Mouse (Mus musculus): ENCODE measurements around the gene Nap1l2.
"Not testable (repeated sequence)": the region's sequence is repeated elsewhere in the genome, so short reads cannot be mapped to it uniquely, and the experiment has no call there.

The Nap1l2 gene

DNA sequence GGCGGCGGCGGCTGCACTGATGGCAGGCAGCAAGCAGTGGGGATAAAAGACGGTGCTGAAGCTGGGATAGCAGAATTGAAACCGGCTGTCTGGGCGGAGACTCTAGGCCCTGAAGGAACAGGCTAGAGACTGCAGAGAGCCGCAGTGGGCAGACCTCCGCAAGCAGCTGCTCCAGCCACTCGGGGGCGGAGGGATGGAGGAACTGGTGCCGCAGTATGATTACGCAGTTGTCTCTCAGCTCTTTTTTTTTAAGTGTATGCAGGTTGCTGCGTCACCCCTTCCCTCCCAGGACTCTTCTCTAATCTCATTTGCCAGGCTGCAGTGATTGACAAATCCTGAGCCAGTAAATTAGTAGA, at the start of gene Nap1l2:
Gene Nap1l2, minus strand, starts transcription at position 210 of the 356 bp plus-strand sequence.
- DNase-seq (ENCODE audit: low spot score), result no peak

DNA sequence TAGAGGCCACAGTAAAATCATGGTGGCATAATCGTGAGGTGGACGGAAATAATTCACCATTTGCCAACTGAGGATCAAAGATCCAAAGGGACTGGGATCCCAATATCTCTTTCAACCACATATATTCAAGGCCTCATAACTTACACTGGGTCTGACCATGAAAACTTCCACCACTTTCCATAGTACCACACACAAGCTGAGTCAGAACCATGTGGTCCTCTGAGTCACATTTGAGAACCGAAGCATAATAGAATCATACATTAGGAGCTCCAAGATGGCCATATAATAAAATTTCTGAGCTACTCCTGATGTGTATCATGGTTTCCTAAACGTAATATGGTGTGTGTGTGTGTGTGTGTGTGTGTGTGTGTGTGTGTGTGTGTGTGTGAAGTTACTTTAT, 28.8 kb upstream of the Nap1l2 start:
- no peak for DNase-seq (ENCODE audit: low spot score)

DNA sequence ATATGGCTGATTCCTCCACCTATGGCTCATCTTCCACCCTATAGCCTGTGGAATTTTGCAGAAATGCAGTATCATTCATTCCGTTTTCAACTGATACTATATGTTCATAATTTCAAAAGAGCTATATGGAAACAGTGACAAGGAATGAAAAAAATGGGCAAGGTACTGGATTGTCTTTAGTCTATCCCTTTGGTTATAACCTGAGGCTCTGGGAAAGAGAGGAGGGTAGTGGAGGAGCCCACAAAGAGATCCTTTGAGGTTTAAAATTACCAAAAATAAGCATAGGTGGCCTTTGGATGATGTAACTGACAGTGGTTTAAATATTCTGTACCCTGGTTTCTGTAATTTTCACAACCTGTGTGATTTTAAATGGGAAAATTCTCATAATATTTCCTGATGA, 389 bp upstream of the Nap1l2 start:
- no peak for DNase-seq (ENCODE audit: low spot score)

DNA sequence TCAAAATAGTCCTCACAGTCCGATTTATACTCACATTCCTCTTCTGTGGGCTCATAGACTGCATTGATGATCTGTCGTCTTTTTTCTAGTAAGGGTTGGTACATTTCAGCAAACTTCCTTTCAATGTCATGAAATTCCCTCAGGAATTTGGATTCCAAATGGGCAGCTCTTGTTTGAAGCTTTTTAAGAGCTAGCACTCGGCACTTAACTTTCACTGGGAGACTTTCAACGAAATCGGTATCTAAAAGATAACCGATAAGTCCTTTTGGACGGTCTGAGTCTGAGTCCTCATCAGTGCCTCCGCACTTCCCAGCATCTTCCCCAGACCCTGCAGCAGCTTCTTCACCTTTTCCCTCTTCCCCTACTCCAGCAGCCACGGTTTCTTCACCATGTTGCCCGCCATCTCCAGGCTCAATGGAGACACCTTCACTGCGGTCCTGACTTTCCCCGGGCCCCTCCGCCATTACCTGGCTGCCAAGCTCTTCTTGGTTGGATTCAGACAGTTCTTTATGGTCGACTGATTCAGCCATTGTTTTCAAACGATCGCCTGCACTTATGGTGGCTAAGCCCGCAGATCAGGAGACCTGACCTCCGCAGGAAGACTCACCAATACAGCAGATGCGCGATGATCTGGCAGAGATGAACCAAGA, 534 bp downstream of the Nap1l2 start:
- no peak for DNase-seq (ENCODE audit: low spot score)

DNA sequence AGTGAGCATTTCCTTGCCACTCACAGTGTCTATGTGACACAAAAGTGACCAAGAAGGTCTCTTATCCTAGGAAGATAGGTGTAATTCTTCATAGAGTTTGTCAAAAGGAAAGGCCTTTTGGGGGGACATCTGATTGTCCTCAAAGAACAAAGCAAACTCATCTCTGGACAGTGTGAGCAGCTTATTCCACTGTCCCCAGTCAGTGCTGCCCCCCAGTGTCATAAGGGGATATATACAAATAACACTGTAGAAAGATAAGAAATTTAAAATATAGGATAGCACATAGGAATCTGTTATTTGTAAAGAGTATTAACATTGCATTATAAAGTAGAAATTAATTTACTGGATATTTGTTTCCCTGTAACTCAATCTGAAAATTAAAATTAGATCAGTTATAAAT, 2.9 kb downstream of the Nap1l2 start:
- no peak for DNase-seq (ENCODE audit: low spot score)

DNA sequence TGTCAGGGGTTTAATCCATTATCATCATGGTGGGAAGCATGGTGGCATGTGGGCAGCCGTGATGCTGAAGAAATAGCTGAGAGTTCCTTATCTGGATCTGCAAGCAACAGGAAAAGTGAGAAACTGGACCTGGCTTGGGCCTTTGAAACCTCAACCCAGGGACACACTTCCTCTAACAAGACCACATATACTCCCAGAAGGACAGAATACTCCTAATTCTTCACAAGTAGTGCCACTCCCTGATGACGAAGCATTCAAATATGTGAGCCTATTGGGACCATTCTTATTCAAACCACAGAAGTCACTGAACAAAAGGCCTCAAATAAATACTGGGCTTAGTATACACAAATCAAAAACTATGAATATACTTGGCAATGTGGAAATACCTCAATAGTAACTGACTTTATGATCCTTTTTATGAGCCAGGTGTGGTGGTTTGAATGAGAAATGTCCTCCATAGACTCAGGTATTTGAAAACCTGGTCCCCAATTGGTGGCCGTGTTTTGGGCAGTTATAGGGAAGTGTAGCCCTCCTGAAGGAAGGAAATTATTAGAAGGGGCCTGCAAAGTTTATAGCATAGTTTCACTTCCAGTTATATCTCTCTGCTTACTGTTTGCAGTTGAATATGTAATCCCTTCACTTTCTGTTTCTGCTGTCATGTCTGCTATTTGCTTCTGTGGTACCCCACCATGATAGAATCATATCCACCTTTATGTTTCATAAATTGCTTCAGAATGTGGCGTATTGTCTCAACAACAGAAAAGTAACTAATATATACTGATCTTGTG, 6.5 kb downstream of the Nap1l2 start:
- no peak for DNase-seq (ENCODE audit: low spot score)

DNA sequence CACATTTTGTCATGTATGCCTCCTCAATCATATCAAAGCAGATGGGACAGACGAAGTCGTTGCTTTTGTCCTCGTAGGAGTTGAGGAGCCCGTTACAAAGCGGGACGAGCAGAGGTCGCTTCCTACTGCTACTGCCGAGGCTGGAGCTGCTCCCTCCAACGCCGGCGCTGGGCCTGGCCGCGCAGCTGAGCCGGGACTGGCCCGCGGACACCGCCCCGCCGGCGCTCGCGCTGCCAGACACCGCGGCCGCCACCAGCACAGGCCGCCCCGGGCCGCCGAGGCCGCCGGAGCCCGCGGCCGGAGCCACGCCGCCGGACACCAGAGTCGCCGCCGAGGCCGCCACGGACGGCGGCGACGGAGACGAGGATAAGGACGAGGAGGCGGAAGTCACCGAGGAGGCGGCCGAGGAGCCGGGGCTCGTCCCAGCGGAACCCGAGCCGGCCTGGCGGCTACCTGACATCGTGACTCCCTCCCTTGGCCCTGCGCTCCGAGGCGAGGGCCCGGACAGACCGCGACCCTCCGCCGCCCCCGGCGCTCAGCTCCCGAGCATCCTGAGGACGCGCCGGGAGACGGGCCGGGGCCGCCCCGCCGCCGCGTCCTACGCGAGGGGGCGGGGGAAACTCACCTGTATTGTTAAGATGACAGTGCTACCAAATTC, 21.4 kb downstream of the Nap1l2 start:
- DNase-seq (ENCODE audit: low spot score), result not testable (repeated sequence)

DNA sequence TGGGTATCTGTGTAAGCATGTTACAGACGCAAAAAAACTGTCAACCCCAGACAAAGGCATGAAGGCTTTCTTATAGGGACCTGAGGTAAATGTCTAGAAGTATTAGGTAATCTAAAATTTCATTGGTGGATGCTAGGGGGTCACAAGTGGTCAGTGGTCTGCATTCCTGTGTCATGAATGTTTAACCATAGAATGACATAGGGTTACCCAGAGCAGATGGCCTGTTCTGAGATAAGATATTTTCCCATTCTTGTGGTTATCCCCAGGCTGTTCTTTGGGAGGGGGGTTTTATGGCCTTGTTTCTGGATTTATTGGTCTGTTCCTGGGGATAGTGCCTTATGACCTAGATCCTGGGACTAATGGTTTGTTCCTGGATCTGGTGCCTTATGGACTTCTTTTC, 30.3 kb downstream of the Nap1l2 start:
- DNase-seq (ENCODE audit: low spot score), result no peak

DNA sequence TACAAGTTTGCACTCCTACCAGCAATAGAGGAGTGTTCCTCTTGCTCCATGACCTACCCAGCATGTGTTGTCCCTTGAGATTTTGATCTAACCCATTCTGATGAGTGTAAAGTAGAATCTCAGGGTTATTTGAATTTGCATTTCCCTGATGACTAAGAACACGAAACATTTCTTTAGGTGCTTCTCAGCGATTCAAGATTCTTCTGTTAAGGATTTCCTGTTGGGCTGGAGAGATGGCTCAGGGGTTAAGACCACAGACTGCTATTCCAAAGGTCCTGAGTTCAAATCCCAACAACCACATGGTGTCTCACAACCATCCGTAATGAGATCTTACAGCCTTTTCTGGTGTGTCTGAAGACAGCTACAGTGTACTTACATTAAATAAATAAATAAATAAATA, 47.9 kb downstream of the Nap1l2 start:
- no peak for DNase-seq (ENCODE audit: low spot score)

Data from urinary bladder, postnatal 10 days (tissue).